Mouse (Mus musculus): Measurements from ENCODE around the gene Fam243. TPM values are rescaled to one million over a fixed set of nuclear protein-coding genes. Genes with fewer than 3 reads are reported as not detected.

Gene Fam243
- polyA plus RNA-seq, 1 experiment from 2014 or later = not detected

- Histone ChIP-seq H3K9me3 (no peaks in the 10 kb centered on the region), H3K4me2 (peak within 1 kb of the TSS; percentile 94), H3K27ac (replicated peaks) (peak within 1 kb of the TSS; percentile 78), H3K9ac (peak within 1 kb of the TSS; percentile 91), H3K36me3 (peaks cover 6% of the 10 kb centered on the region), H3K4me1 (peaks cover 29% of the 10 kb centered on the region), H3K4me3 (peak within 1 kb of the TSS; percentile 84), H3K27me3 (replicated peaks) (no peaks in the 10 kb centered on the region)
- ATAC-seq (ENCODE audit: extremely low read depth, insufficient number of reproducible peaks, low FRiP score, low TSS enrichment) = peak; percentile 83
- 7% methylated on average over 32 of the region's 32 CpGs for WGBS
These were observed 20.4 kb downstream of the Fam243 start, which contains the start of gene Smim11 for GRCm38 (mm10) chr16:92300649-92301411. Gene Smim11 (plus strand): TSS chr16:92301286.

GRCm38 (mm10) chr16:92295328-92295727, 25.9 kb downstream of the Fam243 start:
- WGBS = 43% methylated on average over 2 of the region's 2 CpGs
- Histone ChIP-seq H3K4me1 (peaks cover 13% of the 10 kb centered on the region), H3K4me2 (no peak overlapping the region), H3K4me3 (no peak overlapping the region), H3K9me3 (no peaks in the 10 kb centered on the region), H3K9ac (peak overlapping the region; percentile 47), H3K27ac (replicated peaks) (peak overlapping the region; percentile 54), H3K27me3 (replicated peaks) (no peaks in the 10 kb centered on the region), H3K36me3 (no peaks in the 10 kb centered on the region)
- no peak; the same call in 1 of the 2 replicates for ATAC-seq (ENCODE audit: extremely low read depth, insufficient number of reproducible peaks, low FRiP score, low TSS enrichment)

- WGBS = 59% methylated on average over 12 of the region's 12 CpGs
- Histone ChIP-seq H3K4me2 (no peak overlapping the region), H3K36me3 (no peaks in the 10 kb centered on the region), H3K27ac (replicated peaks) (no peak overlapping the region; the same call in 1 of the 2 replicates), H3K9ac (no peak overlapping the region), H3K4me3 (no peak overlapping the region), H3K27me3 (replicated peaks) (no peaks in the 10 kb centered on the region), H3K9me3 (no peaks in the 10 kb centered on the region), H3K4me1 (peaks cover 11% of the 10 kb centered on the region)
- ATAC-seq (ENCODE audit: extremely low read depth, insufficient number of reproducible peaks, low FRiP score, low TSS enrichment) = no peak
These were observed 26.8 kb downstream of the Fam243 start for GRCm38 (mm10) chr16:92294267-92294970.

GRCm38 (mm10) chr16:92292101-92292500, 29.1 kb downstream of the Fam243 start, which contains the start of gene Kcne2:
Gene Kcne2 (plus strand): TSS chr16:92292389.
- Histone ChIP-seq H3K4me3 (no peak within 1 kb of the TSS), H3K4me1 (peaks cover 11% of the 10 kb centered on the region), H3K9me3 (no peaks in the 10 kb centered on the region), H3K27ac (replicated peaks) (no peak within 1 kb of the TSS), H3K4me2 (no peak within 1 kb of the TSS), H3K9ac (no peak within 1 kb of the TSS), H3K27me3 (replicated peaks) (no peaks in the 10 kb centered on the region), H3K36me3 (no peaks in the 10 kb centered on the region)
- no peak for ATAC-seq (ENCODE audit: extremely low read depth, insufficient number of reproducible peaks, low FRiP score, low TSS enrichment)
- WGBS = 63% methylated on average over 10 of the region's 10 CpGs

- ATAC-seq (ENCODE audit: extremely low read depth, insufficient number of reproducible peaks, low FRiP score, low TSS enrichment) = no peak
These were observed 31.2 kb downstream of the Fam243 start for GRCm38 (mm10) chr16:92290045-92290444.

GRCm38 (mm10) chr16:92288778-92289177, 32.5 kb downstream of the Fam243 start:
- Histone ChIP-seq H3K9me3 (no peaks in the 10 kb centered on the region), H3K4me1 (no peaks in the 10 kb centered on the region; the same call in 1 of the 2 replicates), H3K27me3 (replicated peaks) (peaks cover 9% of the 10 kb centered on the region), H3K9ac (no peak overlapping the region), H3K36me3 (no peaks in the 10 kb centered on the region), H3K4me2 (no peak overlapping the region), H3K4me3 (no peak overlapping the region), H3K27ac (replicated peaks) (no peak overlapping the region)
- no peak for ATAC-seq (ENCODE audit: extremely low read depth, insufficient number of reproducible peaks, low FRiP score, low TSS enrichment)
- WGBS = 77% methylated on average over 9 of the region's 9 CpGs

More at GRCm38 (mm10) chr16:92290045-92290444, 31.2 kb downstream of the Fam243 start:
- no peak overlapping the region for H3K4me2 ChIP-seq
- H3K4me3 ChIP-seq = no peak overlapping the region
- peaks cover 5% of the 10 kb centered on the region for H3K4me1 ChIP-seq
- no peak overlapping the region for H3K27ac ChIP-seq (replicated peaks)
- no peaks in the 10 kb centered on the region for H3K9me3 ChIP-seq
- no peaks in the 10 kb centered on the region for H3K36me3 ChIP-seq
- H3K9ac ChIP-seq = no peak overlapping the region
- no peaks in the 10 kb centered on the region for H3K27me3 ChIP-seq (replicated peaks)

GRCm38 (mm10) chr16:92286609-92287008, 34.6 kb downstream of the Fam243 start:
- Histone ChIP-seq H3K9me3 (no peaks in the 10 kb centered on the region), H3K9ac (no peak overlapping the region), H3K4me2 (no peak overlapping the region), H3K4me3 (no peak overlapping the region), H3K27me3 (replicated peaks) (peaks cover 11% of the 10 kb centered on the region), H3K4me1 (no peaks in the 10 kb centered on the region; the same call in 1 of the 2 replicates), H3K27ac (replicated peaks) (no peak overlapping the region), H3K36me3 (no peaks in the 10 kb centered on the region)
- WGBS = 9% methylated on average over 7 of the region's 7 CpGs
- no peak for ATAC-seq (ENCODE audit: extremely low read depth, insufficient number of reproducible peaks, low FRiP score, low TSS enrichment)

GRCm38 (mm10) chr16:92285068-92285467, 36.2 kb downstream of the Fam243 start:
- ATAC-seq (ENCODE audit: extremely low read depth, insufficient number of reproducible peaks, low FRiP score, low TSS enrichment) = no peak
- no peak overlapping the region for H3K9ac ChIP-seq
- no peaks in the 10 kb centered on the region; the same call in 1 of the 2 replicates for H3K4me1 ChIP-seq
- no peaks in the 10 kb centered on the region for H3K9me3 ChIP-seq
- H3K27me3 ChIP-seq (replicated peaks) = peaks cover 11% of the 10 kb centered on the region
- WGBS = 27% methylated on average over 10 of the region's 10 CpGs
- no peak overlapping the region for H3K4me2 ChIP-seq
- H3K27ac ChIP-seq (replicated peaks) = no peak overlapping the region
- H3K4me3 ChIP-seq = no peak overlapping the region
- no peaks in the 10 kb centered on the region for H3K36me3 ChIP-seq

- Histone ChIP-seq H3K36me3 (no peaks in the 10 kb centered on the region), H3K27me3 (replicated peaks) (peaks cover 11% of the 10 kb centered on the region), H3K4me1 (no peaks in the 10 kb centered on the region; the same call in 1 of the 2 replicates), H3K9me3 (no peaks in the 10 kb centered on the region), H3K4me3 (no peak overlapping the region), H3K27ac (replicated peaks) (no peak overlapping the region), H3K4me2 (no peak overlapping the region), H3K9ac (no peak overlapping the region)
- 83% methylated on average over 5 of the region's 5 CpGs for WGBS
- ATAC-seq (ENCODE audit: extremely low read depth, insufficient number of reproducible peaks, low FRiP score, low TSS enrichment) = no peak
These were observed 38.6 kb downstream of the Fam243 start for GRCm38 (mm10) chr16:92282671-92283070.

- WGBS = 72% methylated on average over 4 of the region's 4 CpGs
- no peaks in the 10 kb centered on the region for H3K9me3 ChIP-seq
- H3K4me1 ChIP-seq = no peaks in the 10 kb centered on the region
- H3K9ac ChIP-seq = no peak overlapping the region
- H3K4me3 ChIP-seq = no peak overlapping the region
- H3K36me3 ChIP-seq = no peaks in the 10 kb centered on the region
- no peak overlapping the region for H3K27ac ChIP-seq (replicated peaks)
- no peaks in the 10 kb centered on the region for H3K27me3 ChIP-seq (replicated peaks)
- H3K4me2 ChIP-seq = no peak overlapping the region
- no peak for ATAC-seq (ENCODE audit: extremely low read depth, insufficient number of reproducible peaks, low FRiP score, low TSS enrichment)
These were observed 45.7 kb downstream of the Fam243 start for GRCm38 (mm10) chr16:92275526-92275925.

GRCm38 (mm10) chr16:92274516-92274915, 46.7 kb downstream of the Fam243 start:
- Histone ChIP-seq H3K36me3 (no peaks in the 10 kb centered on the region), H3K27ac (replicated peaks) (no peak overlapping the region), H3K9me3 (no peaks in the 10 kb centered on the region), H3K4me1 (no peaks in the 10 kb centered on the region), H3K4me2 (no peak overlapping the region), H3K27me3 (replicated peaks) (no peaks in the 10 kb centered on the region), H3K4me3 (no peak overlapping the region), H3K9ac (no peak overlapping the region)
- ATAC-seq (ENCODE audit: extremely low read depth, insufficient number of reproducible peaks, low FRiP score, low TSS enrichment) = no peak
- 77% methylated on average over 5 of the region's 5 CpGs for WGBS
